ENCODE assay signal across 14 mouse cellular contexts in the genomic region with DNA sequence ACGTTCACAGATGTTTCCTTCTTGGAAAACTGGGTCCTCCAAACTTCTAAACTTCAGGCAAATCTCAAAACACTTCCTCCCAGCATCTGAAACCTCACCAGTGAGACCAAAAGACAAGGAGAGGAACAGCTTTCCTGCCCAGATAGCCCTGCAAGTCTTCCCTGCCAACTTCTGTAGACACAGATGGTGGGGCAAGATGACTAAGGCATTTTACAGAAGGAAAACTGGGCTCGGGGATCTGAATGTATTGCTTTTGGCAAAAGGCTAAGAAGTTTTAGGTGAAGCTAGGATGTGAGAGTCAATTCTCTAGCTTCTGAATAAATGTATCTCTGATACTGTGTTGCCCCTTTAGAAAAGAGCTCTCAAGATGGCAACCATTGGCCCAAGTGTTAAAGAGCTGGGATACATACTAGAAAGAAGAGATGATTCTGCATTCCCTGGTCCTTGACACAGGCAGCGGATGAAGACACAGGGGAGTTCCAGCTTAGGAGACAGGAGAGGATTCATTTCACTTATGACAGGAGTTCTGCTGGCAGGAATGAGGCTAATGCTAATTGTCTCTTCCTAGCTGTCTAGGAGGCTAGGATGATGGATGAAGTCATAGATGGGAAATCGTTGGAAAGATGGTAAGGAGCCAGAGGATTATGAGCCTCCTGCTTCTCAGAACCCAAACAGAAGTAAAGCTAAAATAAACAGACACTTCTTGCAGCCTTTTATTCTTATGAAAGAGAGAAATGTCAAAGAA.
A peak's percentile ranks its signal among the peaks of the same experiment; 100 is the strongest.
DNase-seq lines count a peak whose midpoint lies in the region; TF ChIP-seq lines count a peak whose summit lies in the region.
"Had no signal": no experiment of that assay in that cellular context is flagged by ENCODE, and none has a peak within 500 bp of the region (broad histone marks: within the 10 kb centered on the region; RNA-seq: fewer than 3 reads in every experiment).

No protein-coding gene starts in this region.

- peak; percentile 37 for DNase-seq in heart, adult 11 months
- DNase-seq in heart, postnatal 36 days = no peak
- peak; percentile 20 to 32 for DNase-seq in left cerebral cortex, adult 18-20 months (ENCODE audit: low spot score in 2 of 2)
- no peak for DNase-seq in left cerebral cortex, postnatal 4 days
- peak; percentile 2 for DNase-seq in 416B (ENCODE audit: low read depth)
- peak; percentile 42 for DNase-seq in brain, embryonic 14.5 days (ENCODE audit: low read depth)
- DNase-seq in testis, postnatal 14 days (ENCODE audit: low spot score) = no peak
- DNase-seq: adrenal gland, postnatal 25 days; B cell, adult 2 months; heart, postnatal 14 days; kidney, adult 8-10 months; lung, postnatal 10 days; right cerebral cortex, adult 18-20 months; thymus, postnatal 14 days had no signal

- no peak for TF ChIP-seq CTCF in brain, embryonic 14.5 days (IDR thresholded peaks at IDR 0.05; ENCODE audit: borderline replicate concordance, extremely low read depth, insufficient read depth, insufficient read length)

- TF ChIP-seq POLR2A in brain, embryonic 14.5 days (IDR thresholded peaks at IDR 0.05; ENCODE audit: borderline replicate concordance, extremely low read depth, insufficient read depth, insufficient read length, poor library complexity, severe bottlenecking) = no peak

- intact Hi-C loops in heart, postnatal 36 days (cut with DNase I) = no loop called here
- intact Hi-C loops in left cerebral cortex, postnatal 4 days (cut with DNase I) = no loop called here

Comparison
In these comparisons a context has a peak if more than half of its experiments do, and no peak if none do; other contexts are left out.
1. DNase-seq: peak in heart, adult 11 months (single experiment), left cerebral cortex, adult 18-20 months (2 of 2), 416B (single experiment) and brain, embryonic 14.5 days (single experiment); none in heart, postnatal 36 days (0 of 2), left cerebral cortex, postnatal 4 days (single experiment) and testis, postnatal 14 days (single experiment).